In genomic region chr19:32952928-32953687, GRCm38 (mm10) we compare ENCODE assay signal across 9 mouse cellular contexts.
DNase-seq lines count a peak whose midpoint lies in the region; ATAC-seq and TF ChIP-seq lines count a peak whose summit lies in the region.
"Had no signal": no experiment of that assay in that cellular context is flagged by ENCODE, and none has a peak within 500 bp of the region (broad histone marks: within the 10 kb centered on the region; RNA-seq: fewer than 3 reads in every experiment).

No protein-coding gene starts in this region.

- H3K9ac ChIP-seq in MEL (ENCODE audit: control insufficient read depth, low read depth, low read length, poor library complexity, severe bottlenecking): no peak overlapping the region
- H3K9ac ChIP-seq in lung, embryonic 14.5 days: no peak overlapping the region
- H3K9ac ChIP-seq: hindbrain, embryonic 14.5 days had no signal

- H3K4me3 ChIP-seq in MEL (ENCODE audit: control insufficient read depth in 1 of 2, insufficient read depth in 1 of 2, low read depth in 2 of 2, low read length in 2 of 2): no peak overlapping the region
- H3K4me3 ChIP-seq in lung, embryonic 14.5 days (ENCODE audit: low read depth, low read length): no peak overlapping the region
- H3K4me3 ChIP-seq in spleen, adult 2 months (ENCODE audit: extremely low read depth, insufficient read depth, insufficient read length): peak overlapping the region; percentile 12; the same call in 1 of the 2 replicates

- peaks cover 0 to 40% of the 10 kb centered on the region in 2 experiments; a peak in 2 of 4 replicates for H3K36me3 ChIP-seq in MEL (ENCODE audit: control insufficient read depth in 1 of 2, insufficient read depth in 2 of 2, low read length in 2 of 2)
- no peaks in the 10 kb centered on the region for H3K36me3 ChIP-seq in lung, embryonic 14.5 days (ENCODE audit: insufficient read depth)
- H3K36me3 ChIP-seq in spleen, adult 2 months (ENCODE audit: control insufficient read depth, insufficient read depth, low read length): no peaks in the 10 kb centered on the region

- DNase-seq in B cell, adult 2 months: peak; percentile 73 to 78
- peak; percentile 65 for DNase-seq in MEL (ENCODE audit: low read depth, low spot score)
- peak; percentile 34 for DNase-seq in lung, embryonic 14.5 days
- DNase-seq in spleen, adult 2 months (ENCODE audit: low read depth in 1 of 2, low spot score in 2 of 2): peak; percentile 49 to 56
- no peak for DNase-seq in embryo, embryonic 10.5 days (ENCODE audit: low spot score)
- DNase-seq in layer of hippocampus, adult 11-12 months (ENCODE audit: low spot score): no peak
- DNase-seq in left cerebral cortex, adult 11 months (ENCODE audit: low spot score): no peak
- DNase-seq: cerebellum, adult 18-20 months had no signal

- H3K4me1 ChIP-seq in MEL (ENCODE audit: control insufficient read depth in 1 of 2, insufficient read depth in 2 of 2, low read length in 2 of 2): peaks cover 18 to 52% of the 10 kb centered on the region in 2 experiments
- H3K4me1 ChIP-seq in lung, embryonic 14.5 days (ENCODE audit: insufficient read depth): no peaks in the 10 kb centered on the region
- H3K4me1 ChIP-seq in spleen, adult 2 months (ENCODE audit: control insufficient read depth, insufficient read depth, insufficient read length): peaks cover 29% of the 10 kb centered on the region; the same call in 1 of the 2 replicates

- TF ChIP-seq CTCF in MEL (IDR thresholded peaks at IDR 0.05 in 2 of 3, conservative IDR thresholded peaks at IDR 0.05 in 1 of 3; ENCODE audit: control insufficient read depth in 1 of 3, insufficient read depth in 1 of 3, low read depth in 2 of 3, low read length in 3 of 3, poor library complexity in 1 of 3, severe bottlenecking in 1 of 3): no peak
- no peak for TF ChIP-seq CTCF in lung, embryonic 14.5 days (IDR thresholded peaks at IDR 0.05; ENCODE audit: low read depth)
- no peak for TF ChIP-seq CTCF in spleen, adult 2 months (IDR thresholded peaks at IDR 0.05; ENCODE audit: extremely low read depth, insufficient read depth, insufficient read length, insufficient replicate concordance)

- peak; percentile 36; the same call in 1 of the 2 replicates for ATAC-seq in lung, embryonic 14.5 days (ENCODE audit: insufficient read depth)

- no peak for TF ChIP-seq POLR2A in MEL (IDR thresholded peaks at IDR 0.05; ENCODE audit: control insufficient read depth in 1 of 2, insufficient read depth in 1 of 2, low read depth in 1 of 2, low read length in 2 of 2, poor library complexity in 1 of 2)
- no peak; the same call in 1 of the 2 replicates for TF ChIP-seq POLR2A in spleen, adult 2 months (IDR thresholded peaks at IDR 0.05; ENCODE audit: low read depth, low read length)

- 50% methylated on average over 11 of the region's 11 CpGs for WGBS in lung, embryonic 14.5 days
- WGBS in spleen, adult 2 months: 25% methylated on average over 11 of the region's 11 CpGs

- H3K79me2 ChIP-seq in MEL (ENCODE audit: control insufficient read depth, insufficient read depth, low read length, poor library complexity): no peaks in the 10 kb centered on the region

- no peaks in the 10 kb centered on the region for H3K9me3 ChIP-seq in MEL (replicated peaks; ENCODE audit: insufficient read depth, low read length)
- no peaks in the 10 kb centered on the region for H3K9me3 ChIP-seq in lung, embryonic 14.5 days (ENCODE audit: low read depth, low read length)

- H3K27me3 ChIP-seq in MEL (ENCODE audit: control insufficient read depth in 1 of 2, insufficient read depth in 2 of 2, low read length in 2 of 2): no peaks in the 10 kb centered on the region
- no peaks in the 10 kb centered on the region for H3K27me3 ChIP-seq in lung, embryonic 14.5 days (ENCODE audit: insufficient read depth, low read length)
- no peaks in the 10 kb centered on the region for H3K27me3 ChIP-seq in spleen, adult 2 months (ENCODE audit: control insufficient read depth, insufficient read depth, low read length)

- TF ChIP-seq EP300 in MEL (IDR thresholded peaks at IDR 0.05; ENCODE audit: low read depth in 1 of 2, low read length in 2 of 2): peak in 1 of 2 experiments; percentile 23; a peak in 1 of 4 replicates

- H3K4me2 ChIP-seq in lung, embryonic 14.5 days: no peak overlapping the region
- H3K4me2 ChIP-seq: hindbrain, embryonic 14.5 days had no signal

- no peak overlapping the region for H3K27ac ChIP-seq in MEL (ENCODE audit: control insufficient read depth, low read depth, low read length)
- no peak overlapping the region for H3K27ac ChIP-seq in lung, embryonic 14.5 days (ENCODE audit: low read depth)
- H3K27ac ChIP-seq in spleen, adult 2 months (ENCODE audit: insufficient read depth, low read length): peak overlapping the region; percentile 77
- H3K27ac ChIP-seq: hindbrain, embryonic 14.5 days had no signal

- TF ChIP-seq RAD21 in MEL (IDR thresholded peaks at IDR 0.05; ENCODE audit: low read depth, low read length): no peak

TF ChIP-seq in MEL, 35 proteins besides CTCF, POLR2A, EP300 and RAD21:
- TF ChIP-seq POLR2AphosphoS2 (IDR thresholded peaks at IDR 0.05; ENCODE audit: low read length): no peak
- TF ChIP-seq SIN3A (IDR thresholded peaks at IDR 0.05; ENCODE audit: low read length): 0 out of 2 replicates have a peak, but pooled peaks have one; percentile 17
- 0 out of 2 replicates have a peak, but pooled peaks have one; percentile 22 for TF ChIP-seq ELF1 (IDR thresholded peaks at IDR 0.05; ENCODE audit: low read depth, low read length)
- peak; percentile 32; the same call in 1 of the 2 replicates for TF ChIP-seq ETS1 (IDR thresholded peaks at IDR 0.05; ENCODE audit: low read depth, low read length)
- TF ChIP-seq BHLHE40 (IDR thresholded peaks at IDR 0.05; ENCODE audit: borderline replicate concordance, low read depth, low read length): no peak

Comparison
In these comparisons a context has a peak if more than half of its experiments do, and no peak if none do; other contexts are left out.
1. DNase-seq: peak in B cell, adult 2 months (2 of 2), MEL (single experiment), lung, embryonic 14.5 days (single experiment) and spleen, adult 2 months (2 of 2); none in embryo, embryonic 10.5 days (single experiment), layer of hippocampus, adult 11-12 months (single experiment) and left cerebral cortex, adult 11 months (single experiment).